Mouse (Mus musculus): ENCODE measurements at regions not wholly inside any gene's neighbourhood (a gene's known extent, or its start where the extent isn't known, plus 50 kb on each side); places are given as distances from the start of the nearest gene placed in this dataset.

DNA sequence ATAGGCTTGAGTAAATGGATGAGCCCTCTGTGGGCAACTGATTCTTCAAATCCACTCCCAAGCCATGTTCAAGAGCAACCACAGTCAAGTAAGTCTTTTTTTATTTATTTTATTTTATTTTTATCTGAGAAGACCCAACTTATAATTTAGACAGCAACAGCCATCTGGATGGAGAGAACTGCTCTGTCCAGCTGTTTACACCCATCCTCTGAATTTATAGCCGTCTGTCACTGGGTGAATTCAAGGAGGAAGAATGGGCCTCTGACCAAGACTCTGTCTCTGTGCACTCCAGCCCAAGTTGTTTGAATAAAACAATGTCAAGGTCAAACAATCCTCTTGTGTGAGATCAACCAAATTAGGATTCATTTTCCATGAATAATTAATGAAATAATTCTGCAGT, 263.6 kb downstream of the Tgfb2 start:
- no peak for TF ChIP-seq POLR2A (IDR thresholded peaks at IDR 0.05; ENCODE audit: low read depth, low read length)
- TF ChIP-seq CTCF (IDR thresholded peaks at IDR 0.05; ENCODE audit: borderline replicate concordance, insufficient read depth, low read length), result no peak

Measured in embryonic fibroblast, embryonic 13.5 days (primary cell).